Mouse (Mus musculus): ENCODE measurements around the gene Lsm6. TPM values are rescaled to one million over a fixed set of nuclear protein-coding genes. Genes with fewer than 3 reads are reported as not detected.

Lsm6 gene
- polyA plus RNA-seq, 1 experiment from 2014 or later: 307 TPM

GRCm38 (mm10) chr8:78793231-78793630 is 27.7 kb downstream of the Lsm6 start:
- no peak for DNase-seq (ENCODE audit: low spot score)
- no peaks in the 10 kb centered on the region for H3K9me3 ChIP-seq (replicated peaks)
- 83% methylated on average over 4 of the region's 4 CpGs for WGBS
- H3K36me3 ChIP-seq: peaks cover 2% of the 10 kb centered on the region; the same call in 1 of the 2 replicates
- no peaks in the 10 kb centered on the region for H3K27me3 ChIP-seq (ENCODE audit: low read depth, poor library complexity, severe bottlenecking)
- no peaks in the 10 kb centered on the region for H3K4me1 ChIP-seq
- no peak overlapping the region for H3K27ac ChIP-seq
- no peak overlapping the region for H3K4me3 ChIP-seq

GRCm38 (mm10) chr8:78776816-78777215 is 44.1 kb downstream of the Lsm6 start:
- 93% methylated on average over 9 of the region's 9 CpGs for WGBS
- DNase-seq (ENCODE audit: low spot score): no peak
- Histone ChIP-seq H3K4me3 (no peak overlapping the region), H3K27ac (no peak overlapping the region), H3K9me3 (replicated peaks) (no peaks in the 10 kb centered on the region), H3K27me3 (ENCODE audit: low read depth, poor library complexity, severe bottlenecking) (no peaks in the 10 kb centered on the region), H3K4me1 (no peaks in the 10 kb centered on the region), H3K36me3 (no peaks in the 10 kb centered on the region)

DNA sequence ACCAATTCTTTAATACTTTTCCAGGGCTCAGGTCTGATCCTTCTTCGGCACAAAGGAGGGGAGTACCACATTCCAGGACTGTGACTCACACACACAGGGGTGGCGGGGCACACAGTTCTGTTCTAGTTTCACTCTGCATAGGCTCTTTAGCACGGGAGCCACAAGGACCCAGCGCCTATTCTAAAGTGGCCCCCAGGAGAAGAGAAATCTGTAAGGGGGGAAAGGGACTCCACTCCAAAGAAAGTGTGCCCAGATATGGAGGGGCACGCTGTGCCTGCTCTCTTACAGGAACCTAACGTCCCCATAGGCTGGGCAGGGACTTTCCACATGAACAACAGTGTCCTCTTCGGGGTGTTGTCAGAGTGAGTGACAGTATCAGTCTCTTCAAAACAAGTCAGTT is 49.7 kb downstream of the Lsm6 start:
- H3K9me3 ChIP-seq (replicated peaks): no peaks in the 10 kb centered on the region
- no peak overlapping the region for H3K4me3 ChIP-seq
- DNase-seq (ENCODE audit: low spot score): no peak
- no peaks in the 10 kb centered on the region for H3K36me3 ChIP-seq
- no peak overlapping the region for H3K27ac ChIP-seq
- 86% methylated on average over 7 of the region's 7 CpGs for WGBS
- no peaks in the 10 kb centered on the region for H3K27me3 ChIP-seq (ENCODE audit: low read depth, poor library complexity, severe bottlenecking)
- H3K4me1 ChIP-seq: no peaks in the 10 kb centered on the region

DNA sequence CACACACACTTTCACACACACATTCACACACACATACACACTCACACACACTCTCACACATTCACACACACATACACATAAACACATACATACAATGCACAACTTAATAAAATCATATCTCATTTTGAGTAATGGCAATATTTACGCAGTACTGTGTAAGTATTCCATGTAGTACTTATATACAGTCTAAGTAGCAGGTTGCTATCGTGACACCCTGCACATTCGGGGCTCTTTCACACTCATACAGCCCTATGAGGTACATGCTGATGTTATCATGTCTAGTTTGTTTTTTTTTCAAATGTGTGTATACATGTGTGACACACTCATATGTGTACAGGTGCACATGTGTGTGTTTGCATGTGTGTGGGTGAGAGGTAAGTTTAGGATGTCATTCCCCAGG is 50.4 kb downstream of the Lsm6 start:
- Histone ChIP-seq H3K36me3 (no peaks in the 10 kb centered on the region), H3K27ac (no peak overlapping the region), H3K4me3 (no peak overlapping the region), H3K9me3 (replicated peaks) (no peaks in the 10 kb centered on the region), H3K27me3 (ENCODE audit: low read depth, poor library complexity, severe bottlenecking) (no peaks in the 10 kb centered on the region), H3K4me1 (no peaks in the 10 kb centered on the region)
- no peak for DNase-seq (ENCODE audit: low spot score)
- 92% methylated on average over 3 of the region's 3 CpGs for WGBS

DNA sequence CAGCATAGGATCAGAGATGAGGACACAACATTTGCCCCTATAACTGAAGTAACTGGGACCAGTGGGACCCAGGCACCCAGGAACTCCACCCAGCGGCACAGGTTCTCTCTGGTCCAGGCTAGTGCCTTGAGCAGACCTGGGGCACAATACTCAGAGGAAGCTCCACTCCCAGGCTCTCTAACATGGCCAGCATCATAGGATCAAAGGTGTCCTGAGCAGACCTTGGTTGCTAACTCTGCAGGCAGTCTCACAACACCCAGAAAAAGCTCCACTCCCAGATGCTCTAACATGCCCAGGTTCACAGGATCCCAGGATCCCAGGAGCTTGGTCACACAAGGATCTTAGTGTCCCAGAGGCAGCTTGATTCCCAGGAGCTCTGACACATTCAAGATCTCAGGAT is 55.4 kb downstream of the Lsm6 start:
- 96% methylated on average over 1 of the region's 1 CpGs for WGBS
- H3K36me3 ChIP-seq: no peaks in the 10 kb centered on the region

DNA sequence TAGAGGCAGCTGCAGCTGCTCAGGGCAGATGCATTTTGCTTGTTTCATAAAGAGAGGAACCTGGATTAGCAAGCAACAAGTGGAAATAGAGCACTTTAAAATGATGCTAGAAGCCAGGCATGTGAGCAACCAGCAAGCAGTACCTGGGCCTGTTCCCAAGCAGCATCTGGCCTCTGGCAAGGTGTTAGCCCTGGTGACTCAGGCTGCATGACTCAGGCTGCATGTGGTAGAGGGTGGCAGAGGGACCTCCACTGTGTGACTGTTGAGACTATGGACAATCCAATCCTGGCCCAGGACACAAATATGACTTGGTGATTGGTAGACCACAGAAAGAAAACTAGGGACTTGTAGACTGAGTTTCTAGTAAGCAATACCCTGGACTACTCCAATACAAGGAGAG is 56.0 kb downstream of the Lsm6 start:
- H3K4me1 ChIP-seq: no peaks in the 10 kb centered on the region
- no peak for DNase-seq (ENCODE audit: low spot score)
- no peaks in the 10 kb centered on the region for H3K36me3 ChIP-seq
- no peaks in the 10 kb centered on the region for H3K9me3 ChIP-seq (replicated peaks)
- H3K4me3 ChIP-seq: no peak overlapping the region
- H3K27me3 ChIP-seq (ENCODE audit: low read depth, poor library complexity, severe bottlenecking): no peaks in the 10 kb centered on the region
- H3K27ac ChIP-seq: no peak overlapping the region

More for the DNA sequence above, 55.4 kb downstream of the Lsm6 start:
- DNase-seq (ENCODE audit: low spot score): no peak
- Histone ChIP-seq H3K9me3 (replicated peaks) (no peaks in the 10 kb centered on the region), H3K27me3 (ENCODE audit: low read depth, poor library complexity, severe bottlenecking) (no peaks in the 10 kb centered on the region), H3K27ac (no peak overlapping the region), H3K4me1 (no peaks in the 10 kb centered on the region), H3K4me3 (no peak overlapping the region)

- Histone ChIP-seq H3K27me3 (ENCODE audit: low read depth, poor library complexity, severe bottlenecking) (no peaks in the 10 kb centered on the region), H3K27ac (no peak overlapping the region), H3K4me1 (peaks cover 5% of the 10 kb centered on the region), H3K36me3 (no peaks in the 10 kb centered on the region), H3K4me3 (no peak overlapping the region), H3K9me3 (replicated peaks) (no peaks in the 10 kb centered on the region)
- DNase-seq (ENCODE audit: low spot score): no peak
Observed at GRCm38 (mm10) chr8:78759139-78759538, 61.8 kb downstream of the Lsm6 start.

- Histone ChIP-seq H3K27me3 (ENCODE audit: low read depth, poor library complexity, severe bottlenecking) (no peaks in the 10 kb centered on the region), H3K36me3 (no peaks in the 10 kb centered on the region), H3K9me3 (replicated peaks) (no peaks in the 10 kb centered on the region), H3K27ac (no peak overlapping the region), H3K4me1 (peaks cover 17% of the 10 kb centered on the region), H3K4me3 (no peak overlapping the region)
- no peak for DNase-seq (ENCODE audit: low spot score)
- WGBS: 82% methylated on average over 4 of the region's 4 CpGs
Observed at GRCm38 (mm10) chr8:78754986-78755385, 66.0 kb downstream of the Lsm6 start.

Other genes starting within 250 kb of the Lsm6 start
- gene Zfp827, start 207.3 kb upstream of the Lsm6 start, polyA plus RNA-seq (2016; fragmentation: Nextera tagmentation; extraction: Ambion mirVana): 5.9 and 7.9 TPM in 2 replicates